Mouse (Mus musculus): ENCODE data around the gene Hnf1b.
A peak's percentile ranks its signal among the peaks of the same experiment; 100 is the strongest.

The Hnf1b gene

DNA sequence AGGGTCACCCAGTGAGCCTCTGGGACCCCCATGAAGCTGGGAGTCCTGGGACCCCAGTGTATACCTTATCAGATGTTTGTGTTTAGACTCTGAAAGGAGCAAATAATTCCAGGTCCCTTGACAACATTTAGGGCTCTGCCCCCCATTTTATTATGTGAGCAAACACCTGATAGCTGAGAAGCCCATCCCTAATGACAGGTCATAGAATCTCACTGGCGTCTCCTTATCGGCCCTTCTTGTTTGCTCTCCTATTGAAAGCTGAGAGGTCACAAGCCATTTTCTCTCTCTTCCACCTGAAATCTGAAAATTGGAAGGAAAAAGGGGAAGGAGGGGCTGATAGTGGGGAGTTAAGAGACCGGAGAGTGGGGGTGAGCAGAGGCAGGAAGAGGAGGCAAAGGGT, 52.9 kb downstream of the Hnf1b start:
- no peak for DNase-seq

GRCm38 (mm10) chr11:83905756-83906155, 55.9 kb downstream of the Hnf1b start:
- DNase-seq = no peak

GRCm38 (mm10) chr11:83908376-83908775, 58.5 kb downstream of the Hnf1b start:
- no peak for DNase-seq

DNA sequence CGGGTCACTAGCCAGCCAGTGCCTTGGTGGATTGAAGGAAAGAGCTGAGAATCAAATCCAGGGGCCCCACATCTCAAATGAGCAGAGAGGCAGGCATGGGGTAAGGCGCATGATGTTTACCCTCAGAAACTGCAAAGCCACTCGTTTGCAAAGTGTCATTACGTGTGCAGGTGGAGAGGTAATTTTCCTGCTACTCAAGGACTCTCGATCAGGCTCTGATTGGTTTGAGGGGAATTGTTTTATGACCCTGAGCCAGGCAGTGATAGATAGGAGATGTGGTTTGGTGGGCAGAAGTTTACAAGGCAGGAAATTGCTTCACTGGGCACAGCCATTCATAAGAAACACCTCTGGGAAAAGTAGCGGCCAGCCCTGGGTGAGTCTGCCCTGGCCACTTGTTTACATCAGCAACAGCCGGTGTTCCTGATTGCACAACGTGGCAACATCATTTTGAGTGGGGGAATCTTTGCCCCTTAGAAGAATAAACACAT, 64.0 kb downstream of the Hnf1b start:
- no peak for DNase-seq

- DNase-seq = no peak
These were observed 64.6 kb downstream of the Hnf1b start for GRCm38 (mm10) chr11:83914501-83914900.

DNA sequence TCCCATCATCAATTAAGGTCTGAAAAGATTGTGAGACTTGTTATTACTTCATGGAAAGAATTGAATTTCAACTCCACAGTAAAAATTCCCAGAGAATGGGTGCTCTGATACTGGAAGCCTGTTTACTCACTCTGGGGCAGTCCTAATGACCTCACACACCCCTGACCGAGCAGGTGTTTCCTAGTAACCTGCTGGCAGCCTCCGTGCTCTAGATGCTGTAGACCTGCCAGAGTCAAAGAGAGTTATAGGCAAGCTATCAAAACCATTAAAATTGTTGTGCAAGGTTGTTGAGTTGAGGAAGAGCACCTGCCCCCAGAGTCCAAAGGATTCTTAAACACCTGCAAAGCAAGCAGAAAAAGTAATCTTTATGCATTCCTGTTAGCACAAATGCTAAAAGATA, 72.7 kb downstream of the Hnf1b start:
- no peak for DNase-seq

DNA sequence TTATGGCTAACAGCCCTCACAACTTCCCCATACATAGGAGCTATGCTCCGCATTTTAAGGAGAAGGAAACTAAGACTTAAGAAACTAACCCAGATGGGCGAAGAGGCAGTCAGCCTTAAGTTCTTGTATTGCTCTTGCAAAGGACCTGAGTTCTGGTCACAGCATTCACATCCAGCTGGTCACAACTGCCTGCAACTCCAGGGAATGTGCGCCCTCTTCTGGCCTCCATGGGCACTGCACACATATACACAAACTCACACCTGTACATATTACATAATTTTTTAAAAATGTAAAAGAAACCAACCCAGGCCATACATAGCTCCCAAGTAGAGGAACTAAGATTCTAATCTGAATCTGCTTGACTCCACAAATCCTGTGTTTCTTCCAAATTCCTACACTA, 77.2 kb downstream of the Hnf1b start:
- DNase-seq = no peak

- no peak for DNase-seq
These were observed 82.7 kb downstream of the Hnf1b start for GRCm38 (mm10) chr11:83932506-83933106.

DNA sequence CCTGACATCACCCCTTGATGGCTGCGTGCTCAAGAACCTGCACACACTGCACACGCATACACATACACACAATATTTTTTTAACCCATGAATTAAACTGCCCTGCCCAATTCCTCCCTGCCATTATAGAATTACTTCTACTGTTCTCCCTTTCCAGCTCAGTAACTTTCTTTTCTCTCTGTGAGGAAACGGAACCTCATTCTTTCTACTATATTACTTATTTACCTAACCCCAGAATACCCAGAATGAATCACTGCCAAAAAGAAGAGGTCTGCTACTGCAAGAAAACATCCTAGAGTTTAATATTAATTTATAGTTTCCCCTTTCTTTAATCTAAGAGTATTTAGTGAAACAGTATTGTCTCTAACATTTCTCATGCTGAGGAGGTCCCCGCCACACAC, 83.5 kb downstream of the Hnf1b start:
- no peak for DNase-seq

DNA sequence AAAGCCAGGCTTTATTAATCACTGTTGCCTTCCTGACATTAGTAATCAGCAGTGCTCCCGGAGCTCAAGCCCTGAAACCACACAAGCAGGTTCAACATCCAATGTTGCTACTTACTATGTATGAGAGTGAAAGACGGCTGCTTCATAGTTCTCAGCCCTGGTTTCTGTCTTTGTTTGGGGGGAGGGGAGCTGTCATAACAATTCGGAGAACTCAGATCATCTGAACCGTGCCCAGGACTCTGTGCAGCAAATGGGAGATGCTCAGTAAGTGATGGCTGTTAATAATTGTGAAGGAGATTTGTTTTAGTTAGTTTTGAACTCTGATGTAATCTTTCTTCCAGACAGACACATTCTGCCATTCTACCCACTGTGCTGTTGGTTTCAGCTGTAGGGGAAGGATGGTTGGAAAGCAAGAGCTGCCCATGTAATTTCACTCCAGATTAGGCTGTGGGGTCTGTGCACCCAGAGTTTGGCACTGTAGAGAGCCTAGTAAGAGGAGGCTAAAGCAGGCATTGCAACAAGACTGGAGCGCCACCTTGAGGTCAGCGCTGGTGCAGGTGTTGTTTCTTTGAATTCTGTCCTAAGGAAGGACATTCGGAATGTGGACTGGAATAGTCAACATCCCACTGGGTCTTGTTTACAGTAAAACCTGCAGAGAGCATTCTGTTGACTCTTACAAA, 86.3 kb downstream of the Hnf1b start:
- DNase-seq = peak; percentile 45

DNA sequence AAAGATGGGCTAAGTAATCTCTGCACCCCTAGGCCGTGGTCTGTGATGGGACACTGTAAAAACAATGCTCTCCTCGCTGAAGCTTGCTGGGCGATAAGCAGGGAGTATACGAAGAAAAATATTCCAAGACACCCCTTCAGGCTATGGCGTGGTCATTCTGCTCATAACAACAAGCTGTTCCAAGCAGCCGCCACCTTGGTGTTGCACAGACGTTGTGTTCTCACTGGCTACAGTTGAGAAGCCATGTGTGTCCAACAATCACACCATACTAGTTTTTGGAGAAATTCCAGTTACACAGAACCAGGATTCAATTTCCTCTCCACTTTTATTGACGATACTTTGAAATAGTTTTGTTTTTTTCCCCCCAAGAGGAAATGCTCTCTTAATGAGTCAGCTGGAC, 88.7 kb downstream of the Hnf1b start:
- DNase-seq = no peak

DNA sequence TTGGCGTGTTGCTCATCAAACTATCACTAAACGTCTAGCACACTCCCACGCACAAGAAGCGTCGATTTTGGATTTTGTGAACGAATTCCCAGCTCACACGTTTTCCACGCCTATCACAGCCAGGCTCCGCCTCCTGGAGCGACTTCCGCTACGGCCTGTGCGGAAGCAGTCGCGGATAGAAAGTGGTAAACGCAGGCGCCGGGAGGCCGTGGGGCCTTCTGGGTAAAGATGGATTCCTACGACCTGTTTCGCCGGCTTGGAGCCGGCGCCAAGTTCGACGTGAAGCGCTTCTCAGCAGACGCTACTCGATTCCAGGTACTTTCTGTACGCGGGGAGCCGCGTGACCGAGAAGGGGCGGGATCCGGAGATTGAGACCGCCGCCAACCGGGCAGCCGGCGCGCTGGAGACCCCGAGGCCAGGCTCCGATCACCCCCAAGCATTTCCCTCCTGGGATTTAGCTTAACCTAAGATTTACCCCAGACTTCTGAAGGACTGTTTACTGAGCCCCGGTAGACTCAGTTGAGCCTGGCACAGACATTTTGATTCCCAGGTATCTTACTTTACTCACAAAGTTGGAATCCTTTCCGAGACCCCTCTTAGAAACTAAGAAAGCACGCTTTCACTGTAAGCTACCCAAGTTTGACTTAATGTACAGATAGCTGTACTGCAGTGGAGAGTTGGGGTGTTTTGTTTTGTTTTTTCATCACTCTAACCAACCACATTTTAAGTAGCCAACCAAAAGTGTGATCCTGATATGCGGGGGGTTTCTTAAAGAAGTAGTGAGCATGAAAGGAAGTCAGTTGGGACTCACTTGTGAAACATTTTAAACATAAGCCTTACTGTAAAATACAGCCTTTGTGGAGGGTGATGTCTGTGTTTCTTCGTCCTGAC, 92.3 kb downstream of the Hnf1b start, which contains the start of gene Ddx52:
Ddx52 (plus strand) TSS at position 113 of the 891 bp plus-strand sequence.
- peak; percentile 81 for DNase-seq
